Mouse (Mus musculus) erythroblast, embryonic 14.5 days (primary cell): ENCODE results near the gene Crisp2. TPM values are rescaled to one million over a fixed set of nuclear protein-coding genes. Genes with fewer than 3 reads are reported as not detected.
"Not testable (repeated sequence)": the region's sequence is repeated elsewhere in the genome, so short reads cannot be mapped to it uniquely, and the experiment has no call there.

Experiments
- H3K27me3 ChIP-seq: 2 replicates; pipeline ENCODE4 v1.6.1; 2012; ENCODE audit warnings: inconsistent platforms; ENCODE audit not compliant: control insufficient read depth
- H3K36me3 ChIP-seq: 2 replicates; pipeline ENCODE4 v1.6.1; 2012; ENCODE audit warnings: mild to moderate bottlenecking, inconsistent platforms; ENCODE audit not compliant: control insufficient read depth
- H3K4me1 ChIP-seq: 2 replicates; pipeline ENCODE4 v1.6.1; 2012; ENCODE audit warnings: inconsistent platforms; ENCODE audit not compliant: control insufficient read depth
- H3K4me3 ChIP-seq: replicated peaks from 2 replicates; pipeline ENCODE3; 2012; ENCODE audit warnings: moderate library complexity, mild to moderate bottlenecking, inconsistent platforms
- H3K9me3 ChIP-seq: 2 replicates; pipeline ENCODE4 v1.6.1; 2012; ENCODE audit warnings: low read length, inconsistent platforms, mixed read lengths; ENCODE audit not compliant: control insufficient read depth
- GATA1 ChIP-seq: IDR thresholded peaks from 2 replicates; pipeline ENCODE4 v1.6.1; 2012; ENCODE audit warnings: low read length, inconsistent platforms, mixed read lengths
- TAL1 ChIP-seq: IDR thresholded peaks from 3 replicates; pipeline ENCODE4 v1.6.1; 2012; ENCODE audit warnings: low read length, inconsistent platforms, mixed read lengths
- polyA plus RNA-seq: library from polyadenylated mRNA; stranded (reverse); fragments of >175 nt; gene quantifications from 2 replicates; pipeline ENCODE4 v1.2.3, GENCODE M21; 2012

Crisp2 gene
- polyA plus RNA-seq, 1 experiment: not detected

- Histone ChIP-seq H3K27me3 (no peaks in the 10 kb centered on the region), H3K4me3 (no peak overlapping the region), H3K36me3 (no peaks in the 10 kb centered on the region), H3K4me1 (no peaks in the 10 kb centered on the region), H3K9me3 (no peaks in the 10 kb centered on the region)
- no peak for TF ChIP-seq TAL1
- no peak for TF ChIP-seq GATA1
Measured at GRCm38 (mm10) chr17:40731296-40731695, 75.5 kb downstream of the Crisp2 start.

DNA sequence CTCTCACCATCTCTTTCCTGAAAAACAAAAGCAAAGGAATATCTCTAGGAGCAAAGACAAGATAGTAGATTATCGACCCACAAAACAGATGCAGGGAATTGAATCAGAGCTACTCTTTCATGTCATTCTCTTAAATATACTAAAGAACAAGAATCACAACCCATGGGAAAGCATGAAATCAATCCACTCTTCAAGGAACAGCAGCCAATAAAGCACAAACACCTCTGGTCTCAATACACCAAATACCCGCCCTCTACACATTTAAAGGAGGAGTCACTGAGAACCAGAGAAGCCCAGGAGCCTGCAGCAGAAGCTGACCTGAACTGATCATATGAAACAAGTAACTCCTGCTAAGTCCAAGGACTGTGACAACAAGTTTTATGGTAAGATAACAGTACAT lies 80.0 kb downstream of the Crisp2 start, which contains the start of gene Esp1:
Gene Esp1, plus strand, starts transcription at position 301 of the 400 bp plus-strand sequence.
- Histone ChIP-seq H3K9me3 (no peaks in the 10 kb centered on the region), H3K4me3 (no peak within 1 kb of the TSS), H3K36me3 (no peaks in the 10 kb centered on the region), H3K4me1 (no peaks in the 10 kb centered on the region), H3K27me3 (no peaks in the 10 kb centered on the region)
- TF ChIP-seq GATA1 (no peak), TAL1 (no peak)

- H3K9me3 ChIP-seq, H3K27me3 ChIP-seq, H3K36me3 ChIP-seq, H3K4me1 ChIP-seq, H3K4me3 ChIP-seq: not testable (repeated sequence)
Measured at GRCm38 (mm10) chr17:40717055-40717454, 89.7 kb downstream of the Crisp2 start.

DNA sequence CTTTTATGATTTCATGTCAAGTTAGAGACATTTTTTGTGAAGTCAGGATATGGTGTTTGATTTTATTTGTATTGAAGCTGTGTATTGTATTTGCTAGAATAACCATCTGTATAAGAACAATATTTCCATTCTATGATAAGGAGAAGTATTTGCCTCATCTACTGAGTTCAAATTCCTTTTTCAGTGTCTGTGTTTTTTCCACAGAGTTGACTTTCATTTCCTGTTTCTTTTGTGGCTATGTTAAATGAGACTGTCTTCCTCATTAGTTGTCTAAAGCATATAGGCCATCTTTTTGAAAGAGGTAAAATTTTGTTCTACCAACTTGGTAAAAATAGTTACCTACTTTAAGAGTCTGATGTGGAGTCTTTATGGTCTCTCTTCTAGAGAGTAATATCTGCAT lies 90.5 kb downstream of the Crisp2 start:
- Histone ChIP-seq H3K27me3 (no peaks in the 10 kb centered on the region), H3K9me3 (no peaks in the 10 kb centered on the region), H3K4me3 (no peak overlapping the region), H3K4me1 (no peaks in the 10 kb centered on the region), H3K36me3 (no peaks in the 10 kb centered on the region)
- TF ChIP-seq GATA1 (no peak), TAL1 (no peak)

Other genes starting within 250 kb of the Crisp2 start
- gene Esp6, start 245.5 kb downstream of the Crisp2 start, polyA plus RNA-seq: not detected in 2 replicates
- not detected in 2 replicates for gene Esp4, start 208.4 kb downstream of the Crisp2 start, polyA plus RNA-seq
- gene Esp3, start 174.9 kb downstream of the Crisp2 start, polyA plus RNA-seq: not detected in 2 replicates
- not detected in 2 replicates for gene Esp1, start 79.9 kb downstream of the Crisp2 start, polyA plus RNA-seq
- gene Rhag, start 4.1 kb upstream of the Crisp2 start, polyA plus RNA-seq: 6.6 and 13.1 TPM in 2 replicates
- 0.14 TPM in 1 of 2 replicates, not detected in the other for gene 9130008F23Rik, start 73.6 kb upstream of the Crisp2 start, polyA plus RNA-seq
- not detected in 2 replicates for gene Glyatl3, start 107.3 kb upstream of the Crisp2 start, polyA plus RNA-seq
- gene Mut, start 127.7 kb upstream of the Crisp2 start, polyA plus RNA-seq: 0.08 and 0.41 TPM in 2 replicates
- gene Cenpq, start 128.0 kb upstream of the Crisp2 start, polyA plus RNA-seq: 0.30 and 0.34 TPM in 2 replicates